Mouse (Mus musculus): ENCODE measurements around the gene Tgfb1i1.

The Tgfb1i1 gene

GRCm38 (mm10) chr7:128246496-128247391 lies at the start of gene Tgfb1i1:
TSS of gene Tgfb1i1 (plus strand) at chr7:128246812.
- peak; percentile 87 for DNase-seq

DNA sequence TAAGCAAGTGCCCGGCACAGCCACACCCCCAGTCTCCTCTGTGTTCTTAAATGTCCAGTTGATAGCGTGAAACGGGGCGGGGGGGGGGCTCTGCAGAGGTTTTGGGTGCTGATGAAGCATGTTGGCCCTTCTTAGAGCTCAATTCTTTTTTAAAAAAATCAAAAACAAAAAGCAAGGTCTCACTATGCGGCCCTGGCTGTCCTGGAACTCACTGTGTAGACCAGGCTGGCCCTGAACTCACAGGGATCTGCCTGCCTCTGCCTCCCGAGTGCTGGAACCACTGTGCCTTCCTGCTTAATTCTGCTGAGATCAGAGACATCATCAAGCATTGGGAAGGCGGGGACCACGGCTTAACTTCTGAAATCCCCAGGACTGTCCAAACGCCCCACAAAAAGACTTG lies 45.0 kb upstream of the Tgfb1i1 start:
- DNase-seq = no peak

DNA sequence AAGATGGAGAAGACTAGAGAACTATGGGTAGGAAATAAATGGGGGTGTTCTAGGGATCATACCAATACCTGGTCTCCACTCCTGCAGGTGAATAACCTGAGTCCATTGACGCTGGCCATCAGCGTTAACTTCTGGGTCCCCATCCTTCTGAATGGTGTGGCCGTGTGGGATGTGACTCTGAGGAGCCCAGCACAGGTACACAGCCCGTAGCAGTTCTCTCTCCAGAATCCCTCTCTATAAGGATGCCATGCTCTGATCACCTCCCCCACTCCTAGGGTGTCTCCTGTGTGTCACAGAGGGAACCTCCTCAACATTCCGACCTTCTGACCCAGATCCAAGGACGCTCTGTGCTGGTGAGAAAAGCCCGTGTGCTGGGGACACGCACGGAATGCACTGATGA lies 43.5 kb upstream of the Tgfb1i1 start:
- no peak for DNase-seq

DNA sequence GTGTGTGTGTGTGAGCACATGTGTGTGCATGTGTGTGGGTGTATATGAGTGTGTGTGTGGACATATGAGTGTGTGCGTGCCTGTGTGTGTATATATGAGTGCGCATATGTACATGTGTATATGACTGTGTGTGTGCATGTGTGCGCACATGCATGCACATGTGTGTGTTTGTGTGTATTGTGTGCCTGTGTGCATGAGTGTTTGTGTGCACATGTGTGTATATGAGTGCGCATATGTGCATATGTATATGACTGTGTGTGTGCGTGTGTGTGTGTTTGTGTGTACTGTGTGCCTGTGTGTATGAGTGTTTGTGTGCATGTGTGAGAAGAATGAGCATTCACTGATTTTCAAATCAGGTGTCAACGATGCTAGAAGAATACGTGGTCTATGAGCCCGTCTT lies 42.4 kb upstream of the Tgfb1i1 start:
- no peak for DNase-seq

DNA sequence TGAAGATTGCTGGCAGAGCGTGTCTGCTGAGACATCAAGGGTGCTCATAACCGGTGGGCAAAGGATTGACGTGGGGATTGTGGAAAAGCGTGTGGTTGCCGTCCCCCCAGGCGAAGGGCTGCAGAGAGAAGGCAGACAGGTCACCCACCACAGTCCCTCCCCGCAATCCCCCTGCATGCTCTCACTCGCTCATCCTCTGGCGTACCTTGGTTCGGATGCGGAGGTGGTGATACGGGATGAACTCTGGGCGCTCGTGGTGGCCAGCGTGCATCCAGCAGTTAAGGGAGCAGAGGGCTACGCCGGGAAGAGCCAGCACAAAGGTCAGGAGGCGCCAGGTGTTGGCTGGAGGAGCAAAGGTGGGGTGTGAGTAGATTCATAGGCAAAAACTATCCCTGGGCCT lies 40.9 kb upstream of the Tgfb1i1 start:
- no peak for DNase-seq

DNA sequence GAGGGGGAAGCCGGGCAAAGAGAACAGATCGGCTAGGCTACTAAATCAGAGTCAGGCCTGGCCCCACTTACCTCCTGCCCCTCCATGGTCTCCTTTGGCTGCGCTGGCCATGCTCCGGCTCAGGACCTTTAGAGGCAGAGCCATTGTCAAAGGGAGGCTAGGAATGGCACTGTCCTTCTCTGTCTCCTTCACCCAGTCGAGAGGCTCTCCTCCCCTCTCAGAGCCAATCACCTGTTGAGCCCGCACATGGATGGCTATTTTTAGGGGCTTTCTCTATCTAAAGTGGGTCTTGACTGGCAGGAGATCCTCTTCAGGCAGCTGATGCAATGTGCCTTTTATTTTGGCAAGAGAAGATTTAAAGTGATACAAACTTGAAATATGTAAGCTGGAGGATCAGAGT lies 40.5 kb upstream of the Tgfb1i1 start, which contains the start of gene Cox6a2:
Cox6a2 (minus strand) TSS at position 236 of the 400 bp plus-strand sequence.
- DNase-seq = no peak

DNA sequence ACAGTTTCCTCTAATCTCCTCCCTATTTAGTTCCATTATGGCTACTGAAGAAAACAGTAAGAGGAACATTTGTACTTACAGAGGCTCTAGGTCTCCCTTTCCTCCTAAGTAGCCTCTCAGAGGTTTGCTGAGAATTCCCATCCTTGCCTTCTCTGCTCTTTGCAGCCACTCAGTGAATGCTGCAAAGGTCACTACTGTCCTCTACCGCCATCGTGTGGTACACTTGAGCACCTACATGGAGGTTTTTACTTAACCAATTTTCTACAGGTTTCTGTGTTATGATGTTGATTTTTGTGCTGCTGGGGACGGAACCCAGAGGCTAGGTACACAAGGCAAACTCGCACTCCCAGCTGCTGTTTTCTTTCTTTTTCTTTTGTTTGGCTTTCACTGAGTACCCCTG lies 38.4 kb upstream of the Tgfb1i1 start:
- DNase-seq = peak; percentile 77

DNA sequence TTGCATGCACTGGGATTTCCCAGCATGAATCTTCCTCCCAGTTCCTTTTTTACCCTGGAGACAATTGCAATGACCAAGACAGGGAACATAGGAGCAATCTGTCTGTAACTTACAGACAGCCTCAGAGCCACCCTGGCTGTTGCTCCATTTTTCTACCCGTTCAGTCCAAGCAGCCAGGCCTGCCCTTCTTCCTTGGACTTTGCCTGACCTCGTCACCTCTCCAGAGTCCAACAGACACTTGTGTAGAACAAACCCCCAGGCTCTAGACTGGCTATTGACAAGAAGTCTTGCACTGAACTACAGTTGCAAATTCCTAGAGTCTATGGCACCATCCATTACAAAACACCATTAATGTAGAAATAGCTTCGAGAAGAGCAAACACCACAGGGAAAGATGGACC lies 36.8 kb upstream of the Tgfb1i1 start:
- DNase-seq = no peak

DNA sequence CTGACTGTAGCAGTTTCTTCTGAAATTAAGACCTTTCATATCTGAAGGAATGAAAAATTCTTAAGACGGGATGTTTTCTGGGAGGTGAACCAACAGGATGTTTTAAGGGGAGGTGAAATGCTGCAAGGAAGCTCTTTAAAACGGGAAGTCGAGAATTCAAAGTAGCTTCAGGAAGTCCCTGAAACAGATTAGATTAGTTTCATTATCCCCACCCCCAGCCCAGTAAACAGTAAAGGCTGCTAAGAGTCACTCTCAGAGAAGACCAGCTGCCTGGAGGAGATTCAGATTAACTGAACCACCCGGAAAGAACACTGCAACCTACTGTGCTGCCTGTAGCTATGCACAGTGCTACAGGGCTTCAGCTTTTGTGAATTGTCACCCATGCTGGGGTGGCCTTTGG lies 26.7 kb upstream of the Tgfb1i1 start:
- DNase-seq = no peak

- DNase-seq = no peak
Measured at GRCm38 (mm10) chr7:128220936-128221335, 25.7 kb upstream of the Tgfb1i1 start.

DNA sequence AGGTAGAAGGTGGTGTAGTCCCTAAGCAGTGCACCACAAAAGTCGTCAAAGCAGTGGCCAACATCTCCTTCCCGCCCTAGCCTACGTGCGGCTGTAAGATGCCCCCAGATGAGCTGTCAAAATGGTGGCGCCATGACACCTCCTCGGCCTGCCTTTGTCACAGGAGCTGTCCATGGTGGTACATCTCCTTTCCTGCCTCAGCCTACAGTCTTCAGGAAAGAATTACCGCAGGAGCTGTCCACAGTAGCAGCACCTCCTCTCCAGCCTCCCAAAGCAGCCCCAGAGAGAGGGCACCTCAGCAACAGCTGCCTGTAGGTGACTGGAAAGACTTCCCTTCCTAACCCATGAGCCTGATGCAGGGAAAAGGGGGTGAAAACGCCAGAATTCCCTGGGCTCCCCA lies 14.9 kb upstream of the Tgfb1i1 start:
- DNase-seq = no peak

GRCm38 (mm10) chr7:128234796-128235195 lies 11.8 kb upstream of the Tgfb1i1 start:
- no peak for DNase-seq

DNA sequence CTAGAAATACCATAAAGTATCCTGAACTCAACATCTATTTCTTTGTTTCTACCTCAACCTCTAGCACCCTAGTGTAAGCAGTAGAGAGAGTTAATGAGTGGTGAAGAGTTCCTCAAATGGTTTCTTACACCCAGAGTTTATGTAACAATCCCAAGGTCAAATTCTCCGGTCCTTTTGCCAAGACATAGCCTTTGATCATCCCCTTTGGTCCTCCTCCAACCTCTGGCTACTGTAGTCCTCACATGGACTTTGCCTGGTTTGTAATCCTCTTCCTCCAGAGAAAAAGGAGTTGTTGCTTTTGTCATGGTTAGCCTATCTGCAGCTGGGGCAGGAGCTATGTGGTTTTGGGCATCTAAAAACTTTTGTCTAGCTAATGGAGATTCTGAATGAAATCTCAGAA lies 11.1 kb upstream of the Tgfb1i1 start:
- DNase-seq = peak; percentile 65

DNA sequence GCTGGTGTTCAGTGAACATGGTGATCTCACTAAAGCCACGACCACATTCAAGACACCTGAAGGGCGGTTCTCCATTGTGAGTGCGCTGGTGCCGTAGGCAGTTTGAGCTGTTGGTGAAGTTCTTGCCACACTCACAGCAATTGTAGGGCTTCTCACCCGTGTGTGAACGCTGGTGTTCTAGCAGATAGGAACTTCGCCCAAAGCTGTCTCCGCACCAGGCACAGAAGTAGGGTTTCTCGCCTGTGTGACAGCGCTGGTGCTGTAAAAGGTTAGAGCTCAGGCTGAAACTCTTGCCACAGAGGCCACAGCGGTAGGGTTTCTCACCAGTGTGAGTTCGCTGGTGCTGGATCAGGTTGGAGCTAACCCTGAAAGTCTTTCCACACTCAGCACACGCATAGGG lies 10.2 kb upstream of the Tgfb1i1 start:
- DNase-seq = no peak

DNA sequence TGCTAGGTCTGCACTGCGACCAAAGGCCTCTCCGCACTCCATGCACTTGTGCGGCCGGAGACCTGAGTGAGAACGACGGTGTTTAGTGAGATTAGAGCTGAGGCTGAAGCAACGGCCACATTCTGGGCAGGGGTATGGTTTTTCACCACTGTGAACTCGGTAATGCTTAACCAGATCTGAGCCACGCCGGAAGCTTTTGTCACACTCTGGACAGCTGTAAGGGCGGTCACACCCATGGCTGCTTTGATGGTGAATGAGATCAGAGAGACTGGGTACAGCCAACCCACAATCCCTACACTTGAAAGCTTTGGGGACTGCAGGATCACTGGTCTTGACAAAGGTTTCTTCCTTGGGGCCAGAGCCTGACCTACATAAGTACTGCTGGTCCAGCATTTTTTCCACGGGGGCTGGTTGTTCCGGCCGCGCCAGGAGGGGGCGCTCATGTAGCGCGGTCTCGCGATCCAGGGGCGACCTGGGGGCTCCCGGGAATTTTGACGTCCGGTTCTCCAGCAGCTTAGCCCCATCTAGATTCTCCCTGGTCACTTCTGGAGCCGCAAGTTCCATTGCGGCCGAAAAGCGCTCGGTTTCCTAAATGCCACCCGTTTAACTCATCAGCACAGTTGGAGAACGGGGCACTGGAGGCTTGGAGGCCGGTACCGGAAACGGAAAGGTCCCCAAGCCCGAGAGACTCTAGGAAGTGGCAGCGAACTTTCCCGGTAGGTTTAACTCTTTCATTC lies 9.6 kb upstream of the Tgfb1i1 start, which contains the start of gene Armc5:
Armc5 (plus strand) TSS at position 487 of the 737 bp plus-strand sequence.
- peak; percentile 93 for DNase-seq

DNA sequence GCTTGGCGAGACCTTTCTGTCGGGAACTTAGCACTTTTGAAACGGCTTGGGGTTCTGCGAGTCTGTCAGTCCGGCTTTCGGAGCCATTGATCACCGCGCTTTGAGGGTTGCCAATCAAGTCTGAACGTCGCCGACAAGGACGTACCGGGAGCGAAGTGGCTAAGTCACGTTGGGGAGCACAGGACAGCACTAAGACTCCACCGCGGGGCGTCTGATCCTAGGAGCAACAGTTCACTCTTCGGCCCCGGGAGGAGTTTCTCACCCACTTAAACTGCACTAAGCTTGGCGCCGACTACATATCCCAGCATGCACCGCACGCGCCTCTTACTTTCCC lies 9.1 kb upstream of the Tgfb1i1 start:
- DNase-seq = no peak

GRCm38 (mm10) chr7:128237927-128238778 lies 8.5 kb upstream of the Tgfb1i1 start, which contains the start of gene 9130023H24Rik:
TSS of gene 9130023H24Rik (minus strand) at chr7:128238031.
- DNase-seq = peak; percentile 100

DNA sequence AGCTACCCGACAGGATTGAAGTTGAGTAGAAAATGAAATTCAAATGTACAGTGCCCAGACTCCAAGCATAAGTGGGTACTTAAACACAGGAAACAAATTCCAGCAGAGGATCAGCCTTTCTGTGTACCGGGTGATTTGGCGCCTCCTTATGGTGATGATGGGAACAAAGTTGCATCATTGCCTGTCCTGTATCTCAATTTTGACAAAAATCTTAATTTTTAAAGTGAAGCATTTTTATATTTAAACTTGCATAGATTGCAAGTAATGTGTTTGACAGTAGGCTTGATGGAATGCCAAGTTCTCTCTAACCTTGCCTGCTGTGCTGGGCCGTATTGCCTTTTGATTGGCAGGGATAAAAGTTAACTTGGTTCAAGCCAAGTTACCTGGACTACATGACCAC lies 7.6 kb upstream of the Tgfb1i1 start:
- peak; percentile 82 for DNase-seq

- no peak for DNase-seq
Measured at GRCm38 (mm10) chr7:128240131-128240784, 6.4 kb upstream of the Tgfb1i1 start.

DNA sequence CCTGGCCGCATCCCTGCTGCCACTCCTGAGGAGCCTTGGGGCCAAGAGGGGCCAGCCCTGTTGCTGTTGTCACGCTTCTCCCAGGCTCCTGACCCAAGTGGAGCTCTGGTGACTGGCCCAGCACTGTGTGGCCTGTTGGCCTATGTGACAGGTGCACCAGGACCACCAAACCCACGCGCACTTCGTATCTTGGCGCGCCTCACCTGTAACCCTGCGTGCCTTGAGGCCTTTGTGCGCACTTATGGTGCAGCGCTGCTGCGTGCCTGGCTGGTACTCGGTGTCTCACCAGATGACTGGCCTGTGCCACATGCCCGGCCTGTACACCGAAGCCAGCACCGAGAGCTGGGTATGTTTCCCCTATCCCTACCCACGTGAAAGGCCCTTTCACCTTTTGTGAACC lies 4.3 kb upstream of the Tgfb1i1 start:
- DNase-seq = no peak

DNA sequence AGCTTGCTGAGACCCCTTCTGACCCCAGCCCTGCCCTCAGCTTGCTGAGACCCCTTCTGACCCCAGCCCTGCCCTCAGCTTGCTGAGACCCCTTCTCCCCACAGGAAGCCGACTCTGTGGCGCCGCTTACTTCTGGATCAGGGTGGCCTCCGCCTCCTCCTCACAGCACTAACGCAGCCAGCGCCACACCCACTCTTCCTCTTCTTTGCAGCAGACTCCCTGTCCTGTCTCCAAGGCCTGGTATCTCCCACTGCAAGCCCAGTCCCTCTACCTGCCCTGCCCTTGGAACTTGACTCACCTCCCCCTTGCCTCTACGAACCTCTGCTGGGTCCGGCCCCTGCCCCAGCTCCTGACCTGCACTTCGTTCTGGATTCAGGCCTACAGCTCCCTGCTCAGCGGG lies 2.7 kb upstream of the Tgfb1i1 start:
- no peak for DNase-seq

GRCm38 (mm10) chr7:128244410-128245025 lies 2.1 kb upstream of the Tgfb1i1 start:
- no peak for DNase-seq

All from lung, postnatal 10 days (tissue).